Mouse (Mus musculus): ENCODE results near the gene Il17rb. TPM values are rescaled to one million over a fixed set of nuclear protein-coding genes. Genes with fewer than 3 reads are reported as not detected.

Il17rb gene
- polyA plus RNA-seq, 1 experiment from 2014 or later: 7.1 TPM

DNA sequence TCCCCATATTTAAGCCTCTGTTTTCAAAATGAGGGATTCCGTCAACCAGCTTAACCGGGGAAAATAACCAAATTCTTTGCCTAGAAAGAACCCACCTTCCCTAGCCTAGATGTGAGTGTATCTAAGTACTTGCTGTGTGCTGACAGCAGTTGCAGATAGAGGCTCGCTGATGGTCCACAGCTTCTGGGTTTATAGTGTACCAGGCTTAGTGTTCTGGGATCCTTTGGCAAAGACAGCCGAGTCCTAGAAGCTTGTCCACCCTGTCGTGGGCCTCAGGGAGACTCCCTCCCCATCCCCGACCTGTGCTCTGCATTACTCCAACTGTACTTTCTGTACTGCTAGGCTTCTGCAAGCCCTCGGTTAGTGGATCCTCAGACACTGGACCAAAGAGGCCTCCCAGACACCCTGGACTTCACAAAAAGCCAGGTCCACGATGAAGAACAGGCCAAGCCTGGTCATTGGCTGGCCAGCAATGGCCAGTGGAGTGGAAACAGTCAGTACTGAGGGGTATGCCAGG lies 37.1 kb upstream of the Il17rb start:
- Histone ChIP-seq H3K36me3 (replicated peaks; ENCODE audit: insufficient read depth, low read length) (no peaks in the 10 kb centered on the region), H3K4me1 (ENCODE audit: insufficient read depth) (no peaks in the 10 kb centered on the region)

DNA sequence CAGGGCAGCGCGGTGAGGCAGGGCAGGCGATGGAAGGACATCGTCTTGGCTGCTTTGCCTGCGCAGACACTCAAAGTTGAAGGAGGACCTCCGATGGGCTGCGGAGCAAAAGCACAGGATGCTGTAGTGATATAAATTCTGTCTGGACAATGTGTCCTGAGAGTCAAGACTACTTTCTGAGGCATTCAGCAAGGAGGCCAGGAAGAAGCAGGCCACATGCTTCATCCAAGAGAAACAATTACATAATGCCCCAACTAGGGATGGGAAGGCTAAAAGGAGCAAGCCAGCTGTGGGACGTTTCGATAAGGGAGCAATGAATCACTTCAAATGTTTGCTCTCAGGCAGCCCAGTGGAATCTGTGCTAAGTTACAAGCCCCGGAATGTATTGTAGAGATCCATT lies 36.5 kb upstream of the Il17rb start:
- no peak overlapping the region for H3K4me3 ChIP-seq (ENCODE audit: low read depth, low read length)
- 86% methylated on average over 10 of the region's 10 CpGs for WGBS (ENCODE audit: insufficient replicate concordance)
- ATAC-seq (no peak), DNase-seq (no peak)
- no peaks in the 10 kb centered on the region for H3K27me3 ChIP-seq (ENCODE audit: insufficient read depth, low read length)
- H3K4me1 ChIP-seq (ENCODE audit: insufficient read depth): no peaks in the 10 kb centered on the region
- TF ChIP-seq EP300 (IDR thresholded peaks at IDR 0.05; ENCODE audit: low read depth) (no peak), CTCF (IDR thresholded peaks at IDR 0.05; ENCODE audit: low read depth) (no peak)
- H3K9me3 ChIP-seq (ENCODE audit: low read length): no peaks in the 10 kb centered on the region
- H3K27ac ChIP-seq (ENCODE audit: low read depth): no peak overlapping the region
- no peak overlapping the region for H3K9ac ChIP-seq (replicated peaks)
- no peaks in the 10 kb centered on the region for H3K36me3 ChIP-seq (replicated peaks; ENCODE audit: insufficient read depth, low read length)
- H3K4me2 ChIP-seq (ENCODE audit: low read depth, low read length): no peak overlapping the region

More for the DNA sequence above, 37.1 kb upstream of the Il17rb start:
- 73% methylated on average over 8 of the region's 8 CpGs for WGBS (ENCODE audit: insufficient replicate concordance)
- no peaks in the 10 kb centered on the region for H3K27me3 ChIP-seq (ENCODE audit: insufficient read depth, low read length)
- ATAC-seq (no peak), DNase-seq (no peak)
- no peak overlapping the region for H3K4me3 ChIP-seq (ENCODE audit: low read depth, low read length)
- TF ChIP-seq EP300 (IDR thresholded peaks at IDR 0.05; ENCODE audit: low read depth) (no peak), CTCF (IDR thresholded peaks at IDR 0.05; ENCODE audit: low read depth) (no peak)
- no peak overlapping the region for H3K4me2 ChIP-seq (ENCODE audit: low read depth, low read length)
- H3K9ac ChIP-seq (replicated peaks): no peak overlapping the region
- no peaks in the 10 kb centered on the region for H3K9me3 ChIP-seq (ENCODE audit: low read length)
- no peak overlapping the region for H3K27ac ChIP-seq (ENCODE audit: low read depth)

DNA sequence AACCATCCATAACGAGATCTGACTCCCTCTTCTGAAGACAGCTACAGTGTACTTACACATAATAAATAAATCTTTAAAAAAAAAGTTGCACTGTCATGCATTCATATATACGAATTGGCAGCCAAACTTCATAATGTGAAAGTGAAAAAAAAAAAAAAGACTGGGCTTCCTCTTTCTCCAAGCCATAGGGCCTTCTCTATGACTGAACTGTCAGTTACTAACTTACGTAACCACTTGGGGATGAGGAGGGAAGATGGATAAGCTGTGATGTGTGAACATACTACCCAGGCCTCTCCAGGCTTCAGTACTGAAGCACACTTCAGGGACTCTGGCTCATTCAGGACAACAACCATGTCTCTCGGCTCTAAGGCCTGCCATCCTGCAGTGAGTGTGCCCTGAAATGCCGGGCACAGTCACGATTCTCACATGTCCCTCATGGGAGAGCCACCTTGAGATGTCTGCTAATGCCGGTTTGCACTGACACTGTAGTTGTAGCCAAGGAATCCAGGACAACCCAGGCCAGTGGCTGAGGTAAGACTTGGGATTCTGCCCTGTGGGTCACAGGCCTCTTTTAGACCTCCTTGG lies 34.8 kb upstream of the Il17rb start:
- H3K27ac ChIP-seq (ENCODE audit: low read depth): no peak overlapping the region
- H3K4me3 ChIP-seq (ENCODE audit: low read depth, low read length): no peak overlapping the region
- no peaks in the 10 kb centered on the region for H3K4me1 ChIP-seq (ENCODE audit: insufficient read depth)
- no peak for ATAC-seq
- no peak overlapping the region for H3K4me2 ChIP-seq (ENCODE audit: low read depth, low read length)
- H3K9ac ChIP-seq (replicated peaks): no peak overlapping the region
- no peaks in the 10 kb centered on the region for H3K9me3 ChIP-seq (ENCODE audit: low read length)
- 55% methylated on average over 7 of the region's 7 CpGs for WGBS (ENCODE audit: insufficient replicate concordance)
- no peak for DNase-seq
- no peak for TF ChIP-seq EP300 (IDR thresholded peaks at IDR 0.05; ENCODE audit: low read depth)
- TF ChIP-seq CTCF (IDR thresholded peaks at IDR 0.05; ENCODE audit: low read depth): no peak
- H3K36me3 ChIP-seq (replicated peaks; ENCODE audit: insufficient read depth, low read length): peaks cover 2% of the 10 kb centered on the region; the same call in 1 of the 2 replicates
- H3K27me3 ChIP-seq (ENCODE audit: insufficient read depth, low read length): no peaks in the 10 kb centered on the region

DNA sequence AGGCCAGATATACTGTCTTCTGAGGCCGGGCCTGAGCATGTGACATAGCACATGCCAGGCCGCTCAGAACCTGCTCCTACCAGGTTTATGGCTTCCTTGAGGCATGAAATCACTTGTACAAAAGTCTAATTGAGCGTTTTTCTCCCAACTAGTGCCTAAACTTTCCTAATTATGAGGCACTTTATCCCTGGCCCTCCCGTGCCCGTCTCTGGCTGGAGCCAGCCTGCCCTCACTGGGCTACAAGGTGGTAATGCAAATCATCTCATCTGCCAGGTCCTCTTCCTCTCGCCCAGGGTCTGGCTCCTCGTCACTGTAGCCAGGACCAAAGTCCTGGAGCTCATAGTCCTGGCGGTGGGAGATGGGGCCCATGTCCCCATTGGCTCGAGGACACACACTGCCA lies 33.1 kb upstream of the Il17rb start:
- 74% methylated on average over 9 of the region's 9 CpGs for WGBS (ENCODE audit: insufficient replicate concordance)
- H3K9me3 ChIP-seq (ENCODE audit: low read length): no peaks in the 10 kb centered on the region
- H3K4me1 ChIP-seq (ENCODE audit: insufficient read depth): no peaks in the 10 kb centered on the region
- H3K4me3 ChIP-seq (ENCODE audit: low read depth, low read length): no peak overlapping the region
- no peak for DNase-seq
- H3K27ac ChIP-seq (ENCODE audit: low read depth): no peak overlapping the region
- no peak for TF ChIP-seq EP300 (IDR thresholded peaks at IDR 0.05; ENCODE audit: low read depth)
- TF ChIP-seq CTCF (IDR thresholded peaks at IDR 0.05; ENCODE audit: low read depth): 0 out of 2 replicates have a peak, but pooled peaks have one; percentile 2
- H3K27me3 ChIP-seq (ENCODE audit: insufficient read depth, low read length): no peaks in the 10 kb centered on the region
- no peak for ATAC-seq
- H3K36me3 ChIP-seq (replicated peaks; ENCODE audit: insufficient read depth, low read length): peaks cover 8% of the 10 kb centered on the region; the same call in 1 of the 2 replicates
- H3K4me2 ChIP-seq (ENCODE audit: low read depth, low read length): no peak overlapping the region
- H3K9ac ChIP-seq (replicated peaks): no peak overlapping the region

DNA sequence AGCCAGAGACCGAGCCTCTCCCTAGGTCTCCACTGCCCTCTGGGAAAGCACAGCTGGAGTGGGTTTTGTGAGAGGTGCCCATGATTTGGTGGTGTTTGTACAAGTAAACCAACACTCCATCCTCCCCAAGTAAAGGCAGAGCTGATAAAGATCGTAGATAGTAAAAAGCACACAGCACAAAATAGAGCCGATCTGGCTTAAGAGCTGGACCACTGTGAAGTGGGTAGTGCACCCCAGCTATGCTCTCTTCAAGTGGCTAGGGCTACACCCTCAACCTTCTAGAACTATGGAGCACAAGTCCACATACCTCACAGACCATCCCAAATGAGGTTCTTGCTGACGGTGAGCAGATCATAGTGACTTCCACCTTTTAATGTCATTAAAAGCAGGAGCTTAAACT lies 30.7 kb upstream of the Il17rb start:
- Histone ChIP-seq H3K4me1 (ENCODE audit: insufficient read depth) (no peaks in the 10 kb centered on the region), H3K9me3 (ENCODE audit: low read length) (no peaks in the 10 kb centered on the region), H3K4me3 (ENCODE audit: low read depth, low read length) (no peak overlapping the region), H3K27ac (ENCODE audit: low read depth) (no peak overlapping the region), H3K27me3 (ENCODE audit: insufficient read depth, low read length) (no peaks in the 10 kb centered on the region), H3K36me3 (replicated peaks; ENCODE audit: insufficient read depth, low read length) (peaks cover 16% of the 10 kb centered on the region), H3K4me2 (ENCODE audit: low read depth, low read length) (no peak overlapping the region), H3K9ac (replicated peaks) (no peak overlapping the region)
- DNase-seq: no peak
- WGBS (ENCODE audit: insufficient replicate concordance): 50% methylated on average over 4 of the region's 4 CpGs
- TF ChIP-seq CTCF (IDR thresholded peaks at IDR 0.05; ENCODE audit: low read depth) (no peak), EP300 (IDR thresholded peaks at IDR 0.05; ENCODE audit: low read depth) (no peak)
- no peak for ATAC-seq

DNA sequence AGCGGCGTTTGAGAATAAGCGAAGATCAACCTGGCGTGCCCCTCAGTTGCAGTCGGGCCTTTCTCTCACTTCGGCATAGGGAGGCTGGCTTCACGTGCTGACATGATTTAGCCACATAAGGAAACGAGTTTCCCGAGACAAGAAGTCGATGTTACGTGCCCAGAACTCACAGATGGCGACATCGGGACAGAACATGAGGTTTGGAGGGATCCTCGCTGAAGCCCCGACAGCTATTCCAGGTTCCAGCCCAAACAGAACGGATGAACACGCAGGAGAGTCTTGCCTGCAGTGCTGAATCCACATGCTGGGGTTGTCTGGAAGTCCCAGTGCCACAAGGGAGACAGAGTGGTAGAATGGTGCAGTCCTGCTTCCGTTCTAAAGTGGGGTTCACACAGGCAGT lies 29.7 kb upstream of the Il17rb start:
- Histone ChIP-seq H3K4me2 (ENCODE audit: low read depth, low read length) (no peak overlapping the region), H3K27me3 (ENCODE audit: insufficient read depth, low read length) (no peaks in the 10 kb centered on the region), H3K4me1 (ENCODE audit: insufficient read depth) (no peaks in the 10 kb centered on the region), H3K36me3 (replicated peaks; ENCODE audit: insufficient read depth, low read length) (peaks cover 22% of the 10 kb centered on the region), H3K27ac (ENCODE audit: low read depth) (no peak overlapping the region), H3K9ac (replicated peaks) (no peak overlapping the region), H3K9me3 (ENCODE audit: low read length) (no peaks in the 10 kb centered on the region), H3K4me3 (ENCODE audit: low read depth, low read length) (no peak overlapping the region)
- no peak for DNase-seq
- no peak for TF ChIP-seq CTCF (IDR thresholded peaks at IDR 0.05; ENCODE audit: low read depth)
- no peak for TF ChIP-seq EP300 (IDR thresholded peaks at IDR 0.05; ENCODE audit: low read depth)
- WGBS (ENCODE audit: insufficient replicate concordance): 77% methylated on average over 18 of the region's 18 CpGs
- ATAC-seq: no peak
